In genomic region chr1:26686842-26687760, GRCm38 (mm10) we compare ENCODE assay signal across 8 mouse cellular contexts. TPM values are rescaled to one million over a fixed set of nuclear protein-coding genes. Genes with fewer than 3 reads are reported as not detected.
A peak's percentile ranks its signal among the peaks of the same experiment; 100 is the strongest.
DNase-seq lines count a peak whose midpoint lies in the region; ATAC-seq lines count a peak whose summit lies in the region.

4931408C20Rik (minus strand) TSS chr1:26687460.

- no peak within 1 kb of the TSS for H3K9ac ChIP-seq in embryonic facial prominence, embryonic 12.5 days
- H3K9ac ChIP-seq in limb, embryonic 15.5 days, result no peak within 1 kb of the TSS
- H3K9ac ChIP-seq in midbrain, embryonic 15.5 days, result no peak within 1 kb of the TSS

- no peaks in the 10 kb centered on the region for H3K36me3 ChIP-seq in embryonic facial prominence, embryonic 12.5 days
- no peaks in the 10 kb centered on the region for H3K36me3 ChIP-seq in limb, embryonic 15.5 days
- no peaks in the 10 kb centered on the region for H3K36me3 ChIP-seq in midbrain, embryonic 15.5 days (replicated peaks)

- no peaks in the 10 kb centered on the region for H3K9me3 ChIP-seq in embryonic facial prominence, embryonic 12.5 days
- no peaks in the 10 kb centered on the region for H3K9me3 ChIP-seq in limb, embryonic 15.5 days
- H3K9me3 ChIP-seq in midbrain, embryonic 15.5 days, result no peaks in the 10 kb centered on the region

- DNase-seq in urinary bladder, adult 18-20 months (ENCODE audit: low spot score in 2 of 2), result peak; percentile 3 to 10
- DNase-seq in urinary bladder, postnatal 10 days (ENCODE audit: low spot score), result no peak
- peak; percentile 11 for DNase-seq in heart, adult 8-10 months (ENCODE audit: low spot score)
- DNase-seq in kidney, adult 9 months, result peak; percentile 8
- peak; percentile 11 for DNase-seq in testis, postnatal 14 days (ENCODE audit: low spot score)

- no peaks in the 10 kb centered on the region for H3K4me1 ChIP-seq in embryonic facial prominence, embryonic 12.5 days
- H3K4me1 ChIP-seq in limb, embryonic 15.5 days, result no peaks in the 10 kb centered on the region
- no peaks in the 10 kb centered on the region for H3K4me1 ChIP-seq in midbrain, embryonic 15.5 days

- H3K4me3 ChIP-seq in embryonic facial prominence, embryonic 12.5 days, result no peak within 1 kb of the TSS
- no peak within 1 kb of the TSS for H3K4me3 ChIP-seq in limb, embryonic 15.5 days
- no peak within 1 kb of the TSS for H3K4me3 ChIP-seq in midbrain, embryonic 15.5 days

- ATAC-seq in embryonic facial prominence, embryonic 12.5 days (ENCODE audit: insufficient number of reproducible peaks, insufficient read depth, low FRiP score, low TSS enrichment), result peak; percentile 90
- peak; percentile 83 for ATAC-seq in limb, embryonic 15.5 days (ENCODE audit: insufficient number of reproducible peaks, low FRiP score, low TSS enrichment, low read depth)
- ATAC-seq in midbrain, embryonic 15.5 days (replicated peaks), result peak; percentile 89

- H3K27ac ChIP-seq in embryonic facial prominence, embryonic 12.5 days, result no peak within 1 kb of the TSS
- no peak within 1 kb of the TSS for H3K27ac ChIP-seq in limb, embryonic 15.5 days
- no peak within 1 kb of the TSS for H3K27ac ChIP-seq in midbrain, embryonic 15.5 days

- H3K4me2 ChIP-seq in embryonic facial prominence, embryonic 12.5 days (replicated peaks), result no peak within 1 kb of the TSS
- no peak within 1 kb of the TSS for H3K4me2 ChIP-seq in limb, embryonic 15.5 days
- H3K4me2 ChIP-seq in midbrain, embryonic 15.5 days, result no peak within 1 kb of the TSS

- H3K27me3 ChIP-seq in embryonic facial prominence, embryonic 12.5 days, result no peaks in the 10 kb centered on the region
- no peaks in the 10 kb centered on the region for H3K27me3 ChIP-seq in limb, embryonic 15.5 days
- H3K27me3 ChIP-seq in midbrain, embryonic 15.5 days (replicated peaks), result no peaks in the 10 kb centered on the region

- 37% methylated on average over 1 of the region's 1 CpGs for WGBS in embryonic facial prominence, embryonic 12.5 days
- 34% methylated on average over 1 of the region's 1 CpGs for WGBS in limb, embryonic 15.5 days
- WGBS in midbrain, embryonic 15.5 days, result 42% methylated on average over 1 of the region's 1 CpGs

RNA-seq across cellular contexts. Expression of gene 4931408C20Rik, which starts in this region (rescaled TPM):
- polyA plus RNA-seq in embryonic facial prominence, embryonic 12.5 days (2016; fragmentation: Nextera tagmentation; extraction: Ambion mirVana), result not detected in 2 replicates
- not detected for total RNA-seq in heart, adult 8-10 months (2022)
- polyA plus RNA-seq in limb, embryonic 15.5 days (2015; fragmentation: Nextera tagmentation; extraction: Ambion mirVana), result not detected in 2 replicates
- not detected in 2 replicates for polyA plus RNA-seq in midbrain, embryonic 15.5 days (2015; fragmentation: Nextera tagmentation; extraction: Ambion mirVana)

Comparison
In these comparisons a context has a peak if more than half of its experiments do, and no peak if none do; other contexts are left out.
1. Peak in ATAC-seq in embryonic facial prominence, embryonic 12.5 days; RNA of the gene not detected or under 1 TPM.
2. Peak in DNase-seq in heart, adult 8-10 months; RNA of the gene not detected or under 1 TPM.
3. Peak in ATAC-seq in limb, embryonic 15.5 days; RNA of the gene not detected or under 1 TPM.
4. Peak in ATAC-seq in midbrain, embryonic 15.5 days; RNA of the gene not detected or under 1 TPM.